Mouse (Mus musculus) heart, embryonic 13.5 days (tissue): Measurements from ENCODE around the gene Mast2. TPM values are rescaled to one million over a fixed set of nuclear protein-coding genes. Genes with fewer than 3 reads are reported as not detected.
A peak's percentile ranks its signal among the peaks of the same experiment; 100 is the strongest.

Experiments
- ATAC-seq: fragments of 200-750 bp; cut with Nextera tagmentation; 2 replicates; pipeline ENCODE4 v1.8.0; 2017; ENCODE audit warnings: moderate TSS enrichment; ENCODE audit not compliant: insufficient number of reproducible peaks, low FRiP score, low TSS enrichment; ENCODE audit errors: extremely low read depth
- H3K27ac ChIP-seq: fragments of 300-500 bp; sonication (generic); replicated peaks from 2 replicates; pipeline ENCODE4 v1.5.1; 2015; ENCODE audit warnings: moderate library complexity, mild to moderate bottlenecking, inconsistent platforms
- H3K27me3 ChIP-seq: fragments of 300-500 bp; sonication (generic); replicated peaks from 2 replicates; pipeline ENCODE4 v1.6.1; 2015; ENCODE audit warnings: mild to moderate bottlenecking, inconsistent platforms
- H3K36me3 ChIP-seq: fragments of 300-500 bp; sonication (generic); 2 replicates; pipeline ENCODE4 v1.6.1; 2015; ENCODE audit warnings: mild to moderate bottlenecking, inconsistent platforms
- H3K4me1 ChIP-seq: fragments of 300-500 bp; sonication (generic); 2 replicates; pipeline ENCODE4 v1.6.1; 2015; ENCODE audit warnings: inconsistent platforms
- H3K4me2 ChIP-seq: fragments of 300-500 bp; sonication (generic); 2 replicates; pipeline ENCODE4 v1.6.1; 2015; ENCODE audit warnings: inconsistent platforms, mild to moderate bottlenecking, moderate library complexity
- H3K4me3 ChIP-seq: fragments of 300-500 bp; sonication (generic); 2 replicates; pipeline ENCODE4 v1.5.1; 2015; ENCODE audit warnings: moderate library complexity, mild to moderate bottlenecking, inconsistent platforms
- H3K9ac ChIP-seq: fragments of 300-500 bp; sonication (generic); 2 replicates; pipeline ENCODE4 v1.6.1; 2015; ENCODE audit warnings: inconsistent platforms, mild to moderate bottlenecking, moderate library complexity
- H3K9me3 ChIP-seq: fragments of 300-500 bp; sonication (generic); 2 replicates; pipeline ENCODE4 v1.6.1; 2016; ENCODE audit warnings: inconsistent platforms
- WGBS: fragments of 180-500 bp; shearing (Covaris S2); methylation state at CpG from one replicate; pipeline ENCODE4 v1.1.7; 2015; ENCODE audit warnings: mixed read lengths; 5-methylcytosine and 5-hydroxymethylcytosine counted together
- polyA plus RNA-seq: library from polyadenylated mRNA; unstranded; fragments of >200 nt; fragmentation: Nextera tagmentation; extraction: Ambion mirVana; gene quantifications from 2 replicates; pipeline ENCODE4 v1.2.1, GENCODE M21; 2015

The Mast2 gene
- polyA plus RNA-seq, result 12.8 and 12.9 TPM in 2 replicates

DNA sequence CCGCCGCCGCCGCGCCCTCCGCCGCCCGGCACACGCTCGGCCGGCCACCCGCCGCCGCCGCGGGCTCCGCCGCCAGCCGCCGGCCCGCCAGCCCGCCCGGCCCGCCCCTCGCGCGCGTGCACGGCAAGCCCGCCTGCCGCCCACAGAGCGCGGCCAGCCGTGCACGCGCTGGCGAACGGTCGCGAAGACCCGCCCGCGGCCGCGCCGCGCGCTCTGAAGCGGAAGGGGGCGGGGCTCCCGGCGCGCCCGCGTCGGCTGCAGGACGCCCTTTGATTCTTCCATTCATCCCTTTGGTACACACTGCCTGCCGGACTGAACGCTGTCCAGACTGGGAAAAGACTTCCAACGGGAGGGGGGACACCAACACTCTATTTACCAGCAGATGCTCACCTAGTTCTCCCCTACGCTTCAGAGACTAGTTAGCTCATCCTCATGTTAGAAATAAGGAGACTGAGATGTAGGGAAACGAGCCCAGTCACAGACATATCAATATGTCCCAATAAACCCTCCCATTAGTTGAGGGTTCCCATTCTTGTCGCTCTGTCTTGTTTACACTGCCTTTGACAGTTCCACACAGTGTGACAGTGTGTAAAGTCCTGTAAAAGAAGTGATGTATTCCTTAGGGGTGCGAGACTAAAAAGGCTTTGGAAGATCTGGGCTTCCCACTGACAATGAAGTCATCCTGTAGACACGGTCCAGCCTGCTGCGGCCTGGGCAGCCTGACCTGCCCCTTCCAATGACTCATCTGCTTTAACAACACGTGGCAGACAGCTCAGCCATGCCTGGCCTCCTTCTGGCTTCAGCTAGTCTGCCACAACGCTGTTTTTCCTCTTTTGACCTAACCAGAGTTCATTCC is at the start of gene Mast2:
Mast2 (minus strand) TSS at position 58 of the 856 bp plus-strand sequence.
- Histone ChIP-seq H3K27ac (peak within 1 kb of the TSS; percentile 92), H3K4me1 (peaks cover 31% of the 10 kb centered on the region), H3K36me3 (no peaks in the 10 kb centered on the region), H3K27me3 (no peaks in the 10 kb centered on the region), H3K4me2 (peak within 1 kb of the TSS; percentile 80), H3K4me3 (peak within 1 kb of the TSS; percentile 95), H3K9me3 (peaks cover 17% of the 10 kb centered on the region), H3K9ac (peak within 1 kb of the TSS; percentile 98)
- 2% methylated on average over 55 of the region's 68 CpGs for WGBS
- ATAC-seq, result peak; percentile 79

DNA sequence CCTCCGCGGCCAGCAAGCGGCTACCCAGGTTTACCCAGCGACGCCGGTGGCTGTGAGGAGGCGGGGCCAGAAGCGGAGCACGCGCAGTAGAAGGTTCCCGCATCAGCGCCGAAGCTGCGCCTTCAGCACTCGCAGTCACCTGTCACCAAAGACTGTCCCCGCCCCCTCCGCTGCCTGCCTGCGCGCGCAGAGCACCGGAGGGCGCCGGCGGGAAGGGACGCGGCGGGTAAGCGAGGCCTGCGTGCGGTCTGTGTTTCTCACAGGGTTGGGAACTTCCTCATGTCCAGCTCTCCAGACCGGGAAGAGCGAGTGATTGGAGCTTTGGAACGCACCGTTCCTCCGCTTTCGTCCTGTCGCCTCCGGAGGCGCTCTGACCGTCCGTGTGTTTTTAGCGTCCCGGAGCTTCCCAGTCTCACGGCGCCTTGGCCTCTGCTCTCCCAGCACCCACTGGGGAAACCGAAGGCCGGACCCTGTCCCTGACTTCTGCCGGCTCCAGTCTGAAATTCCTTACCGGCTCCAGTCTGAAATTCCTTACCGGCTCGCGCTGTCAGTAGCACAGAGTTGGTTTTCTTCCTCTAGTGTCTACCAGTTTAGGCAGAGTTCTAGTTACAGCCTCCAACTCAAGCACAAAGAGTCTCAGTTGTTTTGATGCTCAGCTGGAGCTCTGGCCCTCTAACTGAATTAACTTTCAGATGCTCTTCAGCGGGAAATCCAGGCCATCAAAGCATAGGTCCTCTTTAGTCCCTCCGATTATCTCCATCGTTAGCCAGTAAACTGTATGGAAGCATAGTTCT is 43.6 kb upstream of the Mast2 start, which contains the start of gene Ipp:
Ipp (plus strand) TSS at position 125 of the 794 bp plus-strand sequence.
- Histone ChIP-seq H3K4me2 (peak within 1 kb of the TSS; percentile 78), H3K27ac (peak within 1 kb of the TSS; percentile 92), H3K4me1 (peaks cover 16% of the 10 kb centered on the region), H3K9me3 (no peaks in the 10 kb centered on the region), H3K9ac (peak within 1 kb of the TSS; percentile 84), H3K36me3 (peaks cover 9% of the 10 kb centered on the region), H3K27me3 (no peaks in the 10 kb centered on the region), H3K4me3 (peak within 1 kb of the TSS; percentile 65)
- WGBS, result under 1% methylated on average over 55 of the region's 55 CpGs
- peak; percentile 96 for ATAC-seq

DNA sequence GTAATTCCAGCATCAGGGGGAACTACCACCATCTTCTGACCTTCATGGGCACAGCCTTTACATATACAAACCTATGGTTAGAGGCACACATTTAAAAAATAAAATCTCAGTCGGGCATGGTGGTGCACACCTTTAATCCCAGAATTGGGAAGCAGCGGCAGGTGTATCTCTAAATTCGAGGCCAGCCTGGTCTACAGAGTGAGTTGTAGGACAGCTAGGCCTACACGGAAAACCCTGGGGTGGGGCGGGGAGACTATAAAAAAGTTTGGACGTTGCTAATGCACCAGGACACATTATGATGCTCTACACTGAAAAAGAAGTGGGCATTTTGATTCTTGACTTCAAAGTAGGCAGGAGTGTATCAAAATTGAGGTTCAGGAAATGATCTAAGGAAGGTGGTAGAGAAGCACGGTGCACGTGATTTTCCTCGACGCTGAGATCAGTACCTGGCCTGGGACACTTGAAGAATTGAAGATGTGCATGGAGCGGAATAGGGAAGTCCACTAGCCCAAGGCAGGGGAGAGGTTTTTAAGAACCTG is 43.0 kb upstream of the Mast2 start:
- ATAC-seq, result no peak
- H3K9me3 ChIP-seq, result no peaks in the 10 kb centered on the region
- H3K4me1 ChIP-seq, result peaks cover 16% of the 10 kb centered on the region
- peaks cover 8% of the 10 kb centered on the region for H3K36me3 ChIP-seq
- 25% methylated on average over 11 of the region's 11 CpGs for WGBS
- peak overlapping the region; percentile 65 for H3K4me3 ChIP-seq
- H3K27ac ChIP-seq, result peak overlapping the region; percentile 92
- H3K9ac ChIP-seq, result peak overlapping the region; percentile 84
- no peaks in the 10 kb centered on the region for H3K27me3 ChIP-seq
- peak overlapping the region; percentile 78 for H3K4me2 ChIP-seq

DNA sequence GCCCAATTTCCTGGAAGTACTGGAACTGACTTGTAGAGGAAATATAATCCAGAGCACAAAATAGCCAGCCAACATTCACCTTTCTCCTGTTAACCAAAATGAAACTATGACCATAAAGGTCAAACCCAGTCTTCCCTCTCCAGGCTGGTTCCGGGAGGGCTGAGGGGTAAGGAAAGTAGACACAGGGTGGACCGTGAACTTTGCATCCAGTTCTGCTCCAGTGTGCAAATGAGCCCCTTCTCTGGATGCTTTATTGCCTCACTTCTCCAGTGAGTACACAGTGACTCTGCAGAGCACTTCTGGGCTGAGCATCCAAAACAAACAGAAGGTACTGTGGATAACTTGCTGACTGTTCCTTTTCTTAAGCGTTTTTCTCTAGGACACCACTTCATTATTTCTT is 36.0 kb upstream of the Mast2 start:
- 58% methylated on average over 3 of the region's 3 CpGs for WGBS
- no peak for ATAC-seq
- H3K9ac ChIP-seq, result no peak overlapping the region
- no peaks in the 10 kb centered on the region for H3K4me1 ChIP-seq
- no peaks in the 10 kb centered on the region for H3K36me3 ChIP-seq
- H3K27me3 ChIP-seq, result no peaks in the 10 kb centered on the region
- no peak overlapping the region for H3K4me3 ChIP-seq
- no peaks in the 10 kb centered on the region for H3K9me3 ChIP-seq
- no peak overlapping the region for H3K27ac ChIP-seq
- no peak overlapping the region for H3K4me2 ChIP-seq

DNA sequence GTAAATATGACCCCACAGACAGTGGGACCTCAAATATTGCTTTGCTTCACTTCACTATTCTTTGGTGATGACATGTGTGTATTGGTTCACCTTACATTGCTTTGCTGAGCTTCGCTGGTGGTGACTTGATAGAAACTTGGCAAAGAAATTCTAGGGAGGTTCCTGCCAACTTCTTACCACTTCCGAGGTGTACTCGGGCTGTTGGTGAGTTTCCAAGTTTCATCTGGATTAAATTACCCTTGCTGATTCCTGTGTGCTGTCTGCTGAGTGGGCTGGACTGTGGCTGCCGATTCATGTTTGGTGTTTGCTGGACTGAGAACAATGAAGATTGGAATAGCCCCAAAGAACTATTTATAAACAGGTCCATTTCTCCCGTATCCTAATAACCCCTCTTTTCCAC is 29.7 kb upstream of the Mast2 start:
- H3K4me2 ChIP-seq, result no peak overlapping the region
- no peak overlapping the region for H3K27ac ChIP-seq
- no peak for ATAC-seq
- peaks cover 28% of the 10 kb centered on the region for H3K4me1 ChIP-seq
- no peaks in the 10 kb centered on the region for H3K36me3 ChIP-seq
- 0 out of 2 replicates have a peak, but pooled peaks cover 4% of the 10 kb centered on the region for H3K27me3 ChIP-seq
- WGBS, result 71% methylated on average over 5 of the region's 5 CpGs
- H3K4me3 ChIP-seq, result no peak overlapping the region
- H3K9ac ChIP-seq, result no peak overlapping the region
- peaks cover 9% of the 10 kb centered on the region for H3K9me3 ChIP-seq

DNA sequence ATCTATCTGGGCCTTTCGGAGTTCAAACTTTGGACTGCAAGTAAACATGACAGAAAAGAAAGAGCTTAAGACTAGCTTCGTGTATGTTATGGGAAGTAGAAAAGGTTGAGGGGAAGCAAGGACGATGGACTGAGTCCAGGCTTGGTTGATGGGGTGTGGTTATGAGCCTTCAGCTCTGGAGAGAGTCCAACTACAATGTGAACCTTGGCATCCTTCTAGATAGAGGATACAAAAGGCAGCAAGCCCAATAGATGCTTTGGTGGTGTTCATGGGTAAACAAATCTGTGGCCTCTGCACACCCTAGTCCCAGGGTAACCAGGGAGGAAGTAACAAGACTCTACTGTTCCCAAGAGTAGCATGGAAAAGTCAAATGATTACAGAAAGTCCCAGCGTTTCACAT is 28.5 kb upstream of the Mast2 start:
- Histone ChIP-seq H3K36me3 (no peaks in the 10 kb centered on the region), H3K4me2 (0 out of 2 replicates have a peak overlapping the region, but pooled peaks have one; percentile 1), H3K4me3 (no peak overlapping the region), H3K9ac (no peak overlapping the region), H3K27me3 (peaks cover 6% of the 10 kb centered on the region; the same call in 1 of the 2 replicates), H3K9me3 (peaks cover 9% of the 10 kb centered on the region), H3K27ac (peak overlapping the region; percentile 75; the same call in 1 of the 2 replicates), H3K4me1 (peaks cover 28% of the 10 kb centered on the region)
- WGBS, result 49% methylated on average over 4 of the region's 4 CpGs
- no peak for ATAC-seq

DNA sequence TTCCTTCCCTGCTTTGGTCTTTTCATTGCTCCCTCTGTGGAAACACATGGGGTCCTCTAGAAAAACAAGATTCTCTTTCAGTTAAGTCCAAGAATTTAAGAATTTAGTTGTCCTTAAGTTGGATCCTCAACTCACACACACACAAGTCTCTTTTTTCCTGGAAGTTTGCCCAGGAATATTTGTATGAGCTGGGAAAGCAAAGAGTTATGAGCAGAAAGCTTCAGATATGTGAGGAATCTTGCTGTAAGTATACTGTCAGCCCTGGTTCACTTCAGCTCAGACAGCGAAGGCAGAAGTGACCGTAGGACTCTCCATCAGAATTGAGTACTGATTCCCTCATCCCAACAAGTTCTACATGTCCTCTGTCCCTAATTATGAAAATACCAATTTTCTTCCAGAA is 27.9 kb upstream of the Mast2 start:
- peaks cover 6% of the 10 kb centered on the region; the same call in 1 of the 2 replicates for H3K27me3 ChIP-seq
- no peak for ATAC-seq
- peak overlapping the region; percentile 1; the same call in 1 of the 2 replicates for H3K4me2 ChIP-seq
- H3K27ac ChIP-seq, result peak overlapping the region; percentile 75
- WGBS, result 23% methylated on average over 2 of the region's 2 CpGs
- peaks cover 9% of the 10 kb centered on the region for H3K9me3 ChIP-seq
- no peak overlapping the region for H3K9ac ChIP-seq
- H3K4me3 ChIP-seq, result no peak overlapping the region
- peaks cover 28% of the 10 kb centered on the region for H3K4me1 ChIP-seq
- H3K36me3 ChIP-seq, result no peaks in the 10 kb centered on the region

DNA sequence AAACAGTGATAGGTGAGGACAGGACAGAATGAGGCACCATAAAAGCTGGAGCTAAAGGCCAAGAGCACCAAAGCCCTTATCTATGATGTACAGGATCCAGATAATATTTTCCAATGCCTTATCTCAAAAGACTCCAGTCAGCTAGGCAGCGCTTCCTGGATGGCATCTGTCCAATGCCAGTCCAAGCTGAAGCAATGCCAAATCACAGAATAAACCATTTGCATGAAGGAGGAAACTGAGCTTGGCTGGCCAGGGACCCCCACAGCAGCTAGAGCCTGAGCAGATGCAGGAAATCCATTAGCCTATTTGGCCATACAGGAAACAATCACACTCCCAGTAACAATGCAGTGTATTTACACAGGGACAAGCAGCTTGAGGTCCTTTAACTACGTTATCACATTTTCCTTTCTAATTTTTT is 27.1 kb upstream of the Mast2 start:
- peak; percentile 61 for ATAC-seq
- H3K27ac ChIP-seq, result peak overlapping the region; percentile 75
- 33% methylated on average over 2 of the region's 2 CpGs for WGBS

DNA sequence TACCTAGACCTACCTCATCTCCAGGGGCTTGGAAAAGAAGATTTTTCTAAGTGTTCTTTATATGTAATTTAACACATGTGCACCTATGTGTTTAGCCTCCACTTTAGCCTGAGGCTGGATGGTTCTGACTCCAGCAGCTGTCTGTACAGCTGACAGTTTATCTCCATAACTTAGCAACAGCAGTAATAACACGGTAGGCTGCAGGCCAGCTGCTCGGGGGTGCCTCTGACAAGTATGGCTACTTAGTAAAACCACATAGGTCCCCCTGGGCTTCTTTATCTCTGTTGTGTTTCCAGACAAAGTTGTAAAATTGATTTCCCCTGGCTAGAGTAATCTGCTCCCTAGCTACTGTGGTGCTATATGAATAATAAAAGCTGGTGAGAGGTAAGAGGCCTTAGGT is 19.5 kb upstream of the Mast2 start:
- no peak for ATAC-seq
- Histone ChIP-seq H3K9me3 (no peaks in the 10 kb centered on the region), H3K36me3 (no peaks in the 10 kb centered on the region), H3K27me3 (peaks cover 8% of the 10 kb centered on the region; the same call in 1 of the 2 replicates), H3K4me1 (peaks cover 13% of the 10 kb centered on the region), H3K4me2 (0 out of 2 replicates have a peak overlapping the region, but pooled peaks have one; percentile 4), H3K4me3 (no peak overlapping the region), H3K9ac (0 out of 2 replicates have a peak overlapping the region, but pooled peaks have one; percentile 58), H3K27ac (peak overlapping the region; percentile 54)
- 13% methylated on average over 2 of the region's 2 CpGs for WGBS

More for the DNA sequence above, 27.1 kb upstream of the Mast2 start:
- Histone ChIP-seq H3K9ac (no peak overlapping the region), H3K36me3 (no peaks in the 10 kb centered on the region), H3K9me3 (peaks cover 9% of the 10 kb centered on the region), H3K4me2 (peak overlapping the region; percentile 1; the same call in 1 of the 2 replicates), H3K4me3 (no peak overlapping the region), H3K27me3 (peaks cover 6% of the 10 kb centered on the region; the same call in 1 of the 2 replicates), H3K4me1 (peaks cover 28% of the 10 kb centered on the region)

DNA sequence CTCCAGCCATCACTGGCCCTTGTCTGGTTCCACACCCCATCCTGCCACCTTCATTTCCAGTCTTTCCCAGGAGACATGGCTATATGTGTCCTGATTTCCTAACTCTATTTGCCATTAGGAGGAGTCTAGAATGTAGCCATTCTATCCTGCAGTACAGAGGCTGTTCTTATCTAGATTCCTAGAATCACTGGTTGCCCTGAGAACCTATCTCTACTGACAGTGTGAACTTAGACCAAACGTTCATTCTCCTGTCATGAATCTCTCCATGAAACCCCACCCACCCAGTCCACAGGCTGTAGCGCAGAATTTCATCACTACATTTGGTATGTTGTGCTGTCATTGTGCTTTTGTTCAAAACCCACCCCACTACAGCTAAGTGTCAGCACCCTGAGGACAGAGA is 17.3 kb upstream of the Mast2 start:
- no peak overlapping the region for H3K27ac ChIP-seq
- no peak overlapping the region for H3K9ac ChIP-seq
- 37% methylated on average over 2 of the region's 2 CpGs for WGBS
- H3K4me1 ChIP-seq, result peaks cover 13% of the 10 kb centered on the region
- no peak overlapping the region for H3K4me3 ChIP-seq
- no peaks in the 10 kb centered on the region for H3K9me3 ChIP-seq
- ATAC-seq, result no peak
- peaks cover 6% of the 10 kb centered on the region; the same call in 1 of the 2 replicates for H3K27me3 ChIP-seq
- H3K36me3 ChIP-seq, result no peaks in the 10 kb centered on the region
- H3K4me2 ChIP-seq, result no peak overlapping the region
